Mouse (Mus musculus) adipocyte (in vitro differentiated cells): ENCODE data around the gene Ntn1.
A peak's percentile ranks its signal among the peaks of the same experiment; 100 is the strongest.

Experiments
- DNase-seq: peaks from one replicate; pipeline ENCODE4 v3.0.0-alpha.2; 2016; ENCODE audit warnings: low spot score

Gene Ntn1

DNA sequence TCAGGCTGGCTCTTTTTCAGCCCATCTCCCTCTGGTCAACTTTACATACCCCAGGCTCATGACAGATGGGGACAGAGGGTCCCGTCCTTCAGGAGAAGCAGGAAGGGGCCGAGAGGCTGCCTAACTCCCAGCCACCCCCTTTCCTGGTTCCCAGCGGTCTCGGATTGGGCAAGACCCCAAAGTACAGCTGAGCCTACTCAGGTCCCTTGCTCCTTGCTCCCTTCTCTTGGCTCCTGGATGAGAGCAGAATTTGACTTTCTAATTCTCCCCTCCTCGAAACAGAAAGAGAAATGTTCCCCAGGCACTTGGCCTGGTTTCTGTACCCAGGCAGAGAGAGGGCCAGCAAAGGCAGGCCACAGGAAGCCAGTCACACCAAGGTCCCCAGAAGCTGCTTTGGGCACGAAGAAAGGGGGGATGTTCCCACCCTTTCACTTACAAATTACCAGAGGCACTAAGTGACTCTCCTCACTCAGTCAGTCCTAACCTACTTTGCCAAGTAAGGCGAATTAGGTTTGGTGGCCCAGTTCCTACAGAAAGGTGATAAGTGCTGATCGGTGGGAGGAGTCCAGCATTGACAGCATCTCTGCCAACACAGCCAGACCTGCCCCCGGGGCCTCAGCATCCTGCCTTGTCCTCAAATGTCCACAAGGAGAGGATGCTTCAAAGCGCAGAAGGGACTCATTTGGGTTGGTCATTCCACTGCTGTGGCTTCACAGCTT lies 70.1 kb downstream of the Ntn1 start:
- no peak for DNase-seq

- DNase-seq, result no peak
Observed at GRCm38 (mm10) chr11:68324863-68325262, 75.8 kb downstream of the Ntn1 start.

- peak; percentile 80 for DNase-seq
Observed at GRCm38 (mm10) chr11:68321417-68321816, 79.2 kb downstream of the Ntn1 start.

GRCm38 (mm10) chr11:68315551-68316130 lies 85.0 kb downstream of the Ntn1 start:
- no peak for DNase-seq

DNA sequence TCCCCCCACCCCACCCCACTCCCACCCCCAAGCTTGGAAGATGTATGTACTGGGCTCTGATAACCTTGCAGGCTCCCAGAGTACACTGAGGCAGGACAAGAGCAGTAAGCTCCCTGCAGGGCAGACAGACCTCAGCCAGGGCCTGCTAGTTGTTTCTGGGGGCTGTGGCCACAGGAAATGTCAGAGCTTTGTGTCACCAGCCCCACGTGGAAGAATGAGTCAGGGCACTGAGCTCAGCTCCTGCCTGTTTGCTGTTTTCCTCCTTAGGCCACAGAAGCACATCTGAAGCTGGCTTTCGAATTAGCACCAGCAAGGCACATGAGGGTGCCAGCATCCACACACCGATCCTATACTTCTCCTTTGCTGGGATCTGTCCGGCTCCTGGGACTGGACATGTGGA lies 86.8 kb downstream of the Ntn1 start:
- no peak for DNase-seq

DNA sequence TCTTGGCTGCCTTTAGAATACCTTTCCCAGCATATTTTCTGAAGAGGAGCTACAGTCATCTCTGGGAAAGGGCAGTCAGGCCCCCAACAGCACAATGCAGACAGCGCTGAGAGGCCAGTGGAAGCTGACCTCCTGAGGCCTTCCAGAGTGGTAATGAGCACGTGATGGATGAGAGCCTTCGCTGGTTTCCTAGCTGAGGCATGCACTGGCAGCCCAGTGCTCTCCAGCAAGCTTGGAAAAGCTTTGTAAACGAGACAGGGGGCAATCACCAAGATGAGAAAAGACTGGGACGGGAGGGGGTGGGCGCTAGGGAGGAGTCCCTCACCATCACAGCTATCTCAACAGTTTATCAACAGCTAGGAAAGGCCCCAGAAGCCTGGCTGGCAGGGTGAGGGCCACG lies 87.6 kb downstream of the Ntn1 start:
- no peak for DNase-seq

DNA sequence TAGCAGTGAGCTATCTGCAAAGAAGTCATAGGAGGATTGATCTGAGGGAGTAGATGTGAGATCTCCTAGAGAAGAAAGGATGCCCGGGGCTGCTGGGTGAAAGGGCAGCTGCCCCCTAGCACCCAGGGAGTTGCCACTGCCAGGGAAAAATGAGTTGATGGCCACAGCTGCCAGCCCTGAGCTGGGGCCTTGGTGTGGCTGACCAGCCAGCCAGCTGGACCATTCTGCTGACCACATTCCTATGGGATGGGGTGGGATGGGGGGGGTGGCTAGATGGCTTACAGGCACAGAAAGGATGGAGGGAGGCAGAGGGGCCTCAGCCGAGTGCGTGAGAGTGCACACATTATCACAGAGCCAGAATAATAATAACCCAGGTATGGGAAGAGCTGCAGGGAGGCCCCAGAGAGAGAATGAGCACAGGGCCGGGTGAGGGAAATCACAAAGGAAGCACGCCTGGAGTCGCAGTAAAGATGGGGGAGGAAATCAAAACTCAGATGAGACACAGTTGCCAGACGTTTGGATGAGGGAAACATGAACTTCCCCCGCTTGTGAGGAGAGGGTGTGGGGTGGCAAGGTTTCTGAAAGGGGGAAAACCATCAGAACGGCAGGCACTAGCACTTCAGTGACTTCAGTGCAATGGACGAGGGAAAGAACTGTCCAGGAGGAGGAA lies 91.6 kb downstream of the Ntn1 start:
- no peak for DNase-seq

DNA sequence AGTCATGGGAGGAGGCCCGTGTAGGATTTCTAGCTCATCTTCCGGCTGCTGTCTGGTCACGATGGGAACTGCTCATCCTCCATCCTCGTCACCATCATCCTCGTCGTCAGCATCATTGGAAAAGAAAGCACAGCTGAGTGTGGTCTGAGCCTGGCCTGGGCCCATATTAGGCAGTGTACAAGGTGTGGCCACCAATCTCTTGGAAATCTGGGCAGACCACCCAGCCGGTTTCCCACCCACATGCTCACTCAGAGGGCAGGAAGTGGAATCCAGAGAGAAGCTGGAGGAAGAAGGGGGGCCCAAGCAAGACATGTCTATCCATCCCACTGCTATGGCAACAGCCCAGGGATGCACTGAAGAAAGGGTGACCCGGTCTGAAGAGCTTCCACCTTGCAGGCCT lies 94.6 kb downstream of the Ntn1 start:
- no peak for DNase-seq

DNA sequence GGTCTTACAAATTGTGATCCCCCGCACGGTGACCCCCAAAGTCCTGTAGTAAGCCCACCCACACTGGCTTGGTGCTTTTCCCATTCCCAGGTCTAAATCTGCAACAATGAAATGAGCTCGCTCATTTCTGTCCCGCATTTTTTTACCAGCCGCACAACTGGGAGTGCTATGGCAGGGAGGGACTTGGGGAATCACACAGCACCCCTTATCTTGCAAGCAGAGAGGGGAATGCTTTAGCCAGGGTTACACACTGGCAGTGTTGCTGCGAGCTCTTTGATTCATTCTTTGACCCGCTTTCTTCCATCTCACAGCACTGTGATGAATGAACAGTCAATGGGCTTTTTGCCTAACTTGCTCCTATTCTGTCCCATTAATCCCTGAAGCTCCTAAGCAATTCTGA lies 98.3 kb downstream of the Ntn1 start:
- DNase-seq, result no peak

DNA sequence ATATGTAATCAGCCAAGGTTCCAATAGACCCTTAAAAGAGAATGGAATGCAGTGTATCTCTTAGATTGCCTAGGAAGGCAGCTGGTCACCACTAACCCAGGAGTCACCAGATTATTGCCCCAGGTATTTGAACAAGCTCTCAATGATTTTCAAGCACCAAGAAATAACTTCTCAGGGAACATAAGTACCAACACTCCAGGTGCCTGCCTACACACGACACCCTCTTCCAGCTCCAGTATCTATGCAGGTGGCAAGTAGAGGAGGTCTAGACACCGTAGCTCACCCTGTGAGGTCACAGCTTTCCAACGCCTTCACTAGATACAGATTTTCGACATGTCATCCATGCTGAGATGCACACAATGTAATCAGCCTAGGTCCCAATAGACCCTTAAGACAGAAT lies 99.0 kb downstream of the Ntn1 start:
- no peak for DNase-seq

DNA sequence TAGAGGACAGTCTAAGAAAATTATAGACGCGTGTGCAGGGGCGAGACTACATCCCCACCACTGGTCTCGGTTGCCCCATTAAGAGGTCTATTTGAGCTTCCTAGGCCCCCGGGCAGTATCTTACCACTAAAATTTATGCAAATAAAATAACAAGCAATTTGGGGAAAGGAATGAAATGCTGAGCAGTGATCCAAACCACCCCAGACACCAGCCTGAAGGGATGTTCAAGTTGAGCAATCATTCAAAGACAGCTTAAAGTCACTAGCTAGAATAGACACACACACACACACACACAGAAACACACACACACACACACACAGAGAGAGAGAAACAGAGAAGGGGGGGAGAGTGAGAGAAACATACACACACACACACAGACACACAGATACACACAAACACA lies 105.1 kb downstream of the Ntn1 start:
- DNase-seq, result no peak

GRCm38 (mm10) chr11:68290631-68291030 lies 110.0 kb downstream of the Ntn1 start:
- no peak for DNase-seq

- DNase-seq, result peak; percentile 30
Observed at GRCm38 (mm10) chr11:68287331-68287730, 113.3 kb downstream of the Ntn1 start.

GRCm38 (mm10) chr11:68286142-68286808 lies 114.3 kb downstream of the Ntn1 start:
- DNase-seq, result no peak

DNA sequence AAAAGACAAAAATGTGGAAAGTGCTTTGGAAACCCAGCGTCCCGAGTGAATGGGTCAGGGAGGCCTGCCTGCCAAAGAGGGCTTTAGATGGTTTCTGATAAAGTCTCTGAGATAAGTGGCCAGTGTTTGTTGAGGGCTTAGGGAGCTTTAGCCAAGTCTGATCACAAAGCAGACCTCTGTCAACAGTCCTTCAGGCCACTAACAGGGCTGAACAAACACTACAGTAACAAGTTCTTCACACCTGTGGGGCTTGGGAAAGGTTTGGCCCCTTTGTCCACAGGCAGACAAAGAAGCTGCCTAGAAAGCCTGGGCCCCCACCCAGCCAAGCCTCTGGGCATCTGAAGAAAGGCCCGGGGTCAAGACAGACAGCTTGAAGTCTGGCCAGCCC lies 114.9 kb downstream of the Ntn1 start:
- no peak for DNase-seq

DNA sequence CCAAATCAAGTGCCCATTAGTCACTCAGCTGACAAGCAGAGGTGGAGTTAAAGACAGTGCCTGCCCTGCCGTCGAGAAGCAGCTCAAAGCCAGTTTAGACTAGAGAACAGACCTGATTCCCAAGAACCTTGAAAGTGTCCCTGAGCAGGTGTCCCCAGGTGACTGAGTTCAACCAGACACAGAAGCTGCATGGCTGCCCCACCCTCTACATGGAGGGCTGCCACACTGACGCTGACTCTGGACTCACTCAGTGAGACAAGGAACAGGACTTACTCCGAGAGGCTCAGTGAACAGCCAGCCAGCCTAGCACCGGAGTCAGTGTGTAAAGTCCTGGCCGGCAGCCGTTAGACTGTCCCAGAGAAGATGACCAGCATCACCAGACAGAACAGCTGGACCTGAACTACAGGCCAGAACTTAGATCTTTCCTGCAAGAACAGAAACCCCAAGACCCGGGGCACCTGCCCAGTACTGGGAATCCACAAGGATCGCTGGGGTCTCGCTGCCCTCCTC lies 120.6 kb downstream of the Ntn1 start:
- DNase-seq, result no peak

DNA sequence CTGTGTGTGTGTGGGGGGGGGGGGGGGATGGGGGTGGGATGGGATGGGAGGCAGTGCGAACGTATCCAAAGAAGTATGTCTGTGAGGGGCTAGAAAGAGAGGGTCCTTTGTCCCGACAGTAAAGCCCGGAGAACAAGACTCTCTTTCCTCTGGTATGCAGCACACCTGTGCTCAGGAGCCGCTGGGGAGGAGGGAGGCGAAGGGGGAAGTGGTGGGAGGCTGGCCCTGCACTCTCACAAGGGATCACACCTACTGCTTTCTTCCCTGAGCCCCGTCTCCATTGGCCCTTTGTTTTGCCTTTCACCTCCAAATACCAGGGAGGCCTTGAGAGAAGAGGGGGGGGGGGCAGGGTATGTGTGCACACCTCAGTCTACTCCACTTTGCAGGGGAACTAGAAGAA lies 123.7 kb downstream of the Ntn1 start:
- no peak for DNase-seq

DNA sequence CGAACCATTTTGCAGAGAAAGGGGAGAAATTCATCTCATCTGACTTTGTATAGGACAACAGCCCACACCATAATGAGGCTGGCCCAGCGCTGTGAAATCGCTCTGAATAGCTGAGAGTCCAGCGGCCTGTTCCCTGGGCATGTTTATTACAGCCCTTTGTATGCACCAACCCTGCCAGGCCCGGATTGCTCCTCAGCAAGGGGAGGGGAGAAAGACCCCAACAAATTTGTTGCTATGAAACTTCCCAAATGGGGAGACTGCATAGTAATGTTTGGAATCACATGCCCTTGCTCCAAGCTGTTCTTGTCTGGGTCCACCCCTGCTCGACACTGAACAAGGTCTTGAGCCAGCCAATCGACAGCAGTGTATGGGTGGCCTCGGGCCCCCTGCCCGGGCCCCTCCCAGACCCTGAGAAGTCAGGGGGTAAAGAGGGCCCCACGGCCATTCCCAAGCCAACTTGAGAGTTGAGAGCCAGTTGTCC lies 126.3 kb downstream of the Ntn1 start:
- no peak for DNase-seq

DNA sequence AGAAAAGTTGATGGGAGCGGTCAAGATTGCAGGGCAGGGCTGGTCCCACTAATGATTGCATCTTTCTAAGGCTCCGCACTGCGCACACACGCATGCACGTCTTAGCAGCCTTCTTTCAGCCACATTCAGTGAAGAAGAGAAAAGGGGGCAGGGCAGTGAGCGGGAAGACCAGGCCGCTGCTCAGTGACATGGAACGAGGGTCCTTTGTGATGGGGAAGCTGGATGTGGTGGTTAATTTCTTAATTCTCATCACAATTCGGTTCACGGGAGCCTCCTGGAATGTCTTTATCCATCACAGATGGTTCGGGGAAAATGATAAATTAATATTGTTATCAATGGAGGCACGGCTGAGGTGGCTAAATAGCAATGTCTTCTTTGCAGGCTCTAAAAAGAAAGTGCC lies 126.8 kb downstream of the Ntn1 start:
- no peak for DNase-seq

DNA sequence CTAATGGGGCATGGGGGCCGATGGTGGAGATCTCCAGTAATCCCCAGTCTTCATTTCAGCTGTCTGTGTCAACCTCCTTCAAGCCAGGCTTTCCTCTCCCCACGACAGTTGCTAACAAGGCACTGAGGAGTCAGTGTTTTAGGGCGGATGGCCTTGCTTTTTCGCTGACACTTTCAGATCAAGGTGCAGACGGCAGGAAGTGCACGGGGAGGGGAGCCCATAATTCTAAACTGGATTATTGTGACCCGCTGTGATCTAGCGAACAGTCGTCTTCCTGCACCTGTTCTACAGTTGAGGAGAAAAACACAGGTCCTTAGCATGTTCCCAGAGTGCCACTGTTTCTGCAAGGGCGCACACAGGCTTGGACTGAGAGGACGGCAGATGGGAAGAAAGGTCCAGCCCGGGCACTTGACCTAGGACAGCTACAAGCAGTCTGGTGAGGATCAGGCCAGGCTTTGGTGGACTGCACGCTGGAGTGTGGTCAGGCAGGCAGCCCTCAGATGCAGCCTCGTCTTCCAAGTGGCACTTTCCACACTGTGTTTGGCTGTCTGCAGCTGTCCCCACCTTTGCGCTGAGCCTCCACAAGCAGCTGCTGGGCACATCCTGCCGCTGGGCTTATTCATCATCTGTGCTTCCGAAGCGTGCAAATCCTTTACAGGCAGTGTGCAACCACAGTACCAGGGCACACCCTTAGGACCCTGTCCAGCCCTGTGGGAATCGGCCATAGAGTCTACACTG lies 129.7 kb downstream of the Ntn1 start:
- DNase-seq, result no peak

DNA sequence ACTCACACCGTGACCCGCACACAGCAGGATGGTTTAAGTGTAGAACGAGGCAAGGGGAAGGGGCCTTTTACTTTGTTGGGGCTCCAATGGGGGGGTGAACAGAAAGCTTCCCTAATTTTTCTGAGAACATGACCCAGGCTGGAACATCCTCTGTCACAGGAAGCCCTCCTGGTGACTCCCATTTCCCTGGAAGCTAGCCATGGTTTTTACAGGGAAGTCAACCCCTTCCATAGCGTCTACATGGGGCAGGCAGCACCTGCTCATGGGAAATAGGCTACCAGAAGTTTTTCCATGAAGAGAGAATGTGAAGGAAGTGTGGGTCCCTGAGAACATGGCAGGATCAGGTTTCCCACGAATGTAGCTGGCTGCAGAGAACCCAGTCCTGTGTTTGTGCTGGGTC lies 136.3 kb downstream of the Ntn1 start:
- DNase-seq, result no peak

DNA sequence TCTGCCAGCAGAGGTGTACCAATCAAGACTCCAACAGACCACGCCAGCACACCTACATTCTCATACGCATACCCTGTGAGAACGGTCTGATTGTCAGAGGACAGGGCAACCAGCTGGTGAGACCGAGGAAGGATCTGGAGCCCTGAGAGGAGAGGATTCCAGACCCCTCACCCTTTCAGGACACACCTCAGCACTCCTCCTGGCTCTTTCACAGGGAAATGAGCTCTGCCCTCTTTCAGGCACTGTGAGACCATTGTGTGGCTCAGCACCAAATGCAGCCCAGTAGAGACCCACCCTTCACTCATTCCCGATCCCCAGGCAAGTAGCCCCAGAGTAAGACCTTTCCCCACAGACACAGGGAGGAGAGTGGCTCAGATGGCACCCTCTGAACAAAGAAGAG lies 137.5 kb downstream of the Ntn1 start:
- no peak for DNase-seq
